Mouse (Mus musculus): ENCODE measurements at regions not wholly inside any gene's neighbourhood (a gene's known extent, or its start where the extent isn't known, plus 50 kb on each side); places are given as distances from the start of the nearest gene placed in this dataset.

DNA sequence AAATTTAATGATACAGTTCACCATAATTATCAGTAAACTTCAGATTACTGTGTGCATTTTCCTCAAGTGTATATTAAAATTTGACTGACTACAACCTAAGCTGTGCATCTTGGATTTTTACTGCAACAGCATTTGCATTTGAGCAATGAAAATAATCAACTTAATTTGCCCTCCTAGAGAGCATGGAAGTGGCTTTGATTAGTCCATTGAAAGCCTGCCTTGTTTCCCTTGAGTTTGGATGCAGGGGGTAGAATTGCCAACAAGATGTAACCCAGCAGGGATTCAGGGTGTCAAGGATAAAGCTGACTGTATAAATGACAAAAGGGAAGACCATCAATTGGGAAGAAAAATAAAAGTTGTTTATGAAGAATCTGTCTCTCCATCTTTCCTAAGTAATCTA is 226.1 kb upstream of the Gm21833 start:
- H3K4me1 ChIP-seq (ENCODE audit: control insufficient read depth, insufficient read depth, low read length) = no peaks in the 10 kb centered on the region
- H3K4me3 ChIP-seq (ENCODE audit: low read depth, low read length) = no peak overlapping the region
- ATAC-seq = no peak
- no peaks in the 10 kb centered on the region for H3K27me3 ChIP-seq (replicated peaks; ENCODE audit: control insufficient read depth, insufficient read depth, low read length)
- no peak overlapping the region for H3K4me2 ChIP-seq (ENCODE audit: low read length)
- no peaks in the 10 kb centered on the region for H3K36me3 ChIP-seq (ENCODE audit: control insufficient read depth, insufficient read depth, low read length)
- peak; percentile 6 for DNase-seq (ENCODE audit: low spot score)
- no peak overlapping the region for H3K27ac ChIP-seq (ENCODE audit: low read depth, low read length)
- H3K9ac ChIP-seq (ENCODE audit: low read length) = no peak overlapping the region
- H3K9me3 ChIP-seq (replicated peaks; ENCODE audit: control insufficient read depth, low read length) = no peaks in the 10 kb centered on the region

Measured in forebrain, embryonic 14.5 days (tissue).